Mouse (Mus musculus) lung, embryonic 15.5 days (tissue): ENCODE results near the gene 6820408C15Rik. TPM values are rescaled to one million over a fixed set of nuclear protein-coding genes. Genes with fewer than 3 reads are reported as not detected.

Source experiments
- ATAC-seq: fragments of 200-750 bp; cut with Nextera tagmentation; 2 replicates; pipeline ENCODE4 v1.8.0; 2017; ENCODE audit warnings: moderate number of reproducible peaks, borderline replicate concordance; ENCODE audit not compliant: low FRiP score, low TSS enrichment; ENCODE audit errors: extremely low read depth
- H3K27ac ChIP-seq: fragments of 300-500 bp; sonication (generic); 2 replicates; pipeline ENCODE4 v1.5.1; 2015; ENCODE audit warnings: moderate library complexity, mild to moderate bottlenecking, inconsistent platforms
- H3K27me3 ChIP-seq: fragments of 300-500 bp; sonication (generic); 2 replicates; pipeline ENCODE4 v1.6.1; 2015; ENCODE audit warnings: inconsistent platforms
- H3K36me3 ChIP-seq: fragments of 300-500 bp; sonication (generic); 2 replicates; pipeline ENCODE4 v1.6.1; 2015; ENCODE audit warnings: inconsistent platforms
- H3K4me1 ChIP-seq: fragments of 300-500 bp; sonication (generic); 2 replicates; pipeline ENCODE4 v1.6.1; 2015; ENCODE audit warnings: inconsistent platforms
- H3K4me2 ChIP-seq: fragments of 300-500 bp; sonication (generic); 2 replicates; pipeline ENCODE4 v1.6.1; 2015; ENCODE audit warnings: inconsistent platforms, mild to moderate bottlenecking, moderate library complexity
- H3K4me3 ChIP-seq: fragments of 300-500 bp; sonication (generic); 2 replicates; pipeline ENCODE4 v1.5.1; 2015; ENCODE audit warnings: mild to moderate bottlenecking, inconsistent platforms
- H3K9ac ChIP-seq: fragments of 300-500 bp; sonication (generic); 2 replicates; pipeline ENCODE4 v1.6.1; 2015; ENCODE audit warnings: inconsistent platforms
- H3K9me3 ChIP-seq: fragments of 300-500 bp; sonication (generic); 2 replicates; pipeline ENCODE4 v1.6.1; 2016; ENCODE audit warnings: inconsistent platforms
- WGBS: fragments of 180-500 bp; shearing (Covaris S2); methylation state at CpG from one replicate; pipeline ENCODE4 v1.1.7; 2015; 5-methylcytosine and 5-hydroxymethylcytosine counted together
- polyA plus RNA-seq: library from polyadenylated mRNA; unstranded; fragments of >200 nt; fragmentation: Nextera tagmentation; extraction: Ambion mirVana; gene quantifications from 2 replicates; pipeline ENCODE4 v1.2.1, GENCODE M21; 2015

6820408C15Rik gene
- polyA plus RNA-seq, 1 experiment from 2014 or later: 3.0 TPM

DNA sequence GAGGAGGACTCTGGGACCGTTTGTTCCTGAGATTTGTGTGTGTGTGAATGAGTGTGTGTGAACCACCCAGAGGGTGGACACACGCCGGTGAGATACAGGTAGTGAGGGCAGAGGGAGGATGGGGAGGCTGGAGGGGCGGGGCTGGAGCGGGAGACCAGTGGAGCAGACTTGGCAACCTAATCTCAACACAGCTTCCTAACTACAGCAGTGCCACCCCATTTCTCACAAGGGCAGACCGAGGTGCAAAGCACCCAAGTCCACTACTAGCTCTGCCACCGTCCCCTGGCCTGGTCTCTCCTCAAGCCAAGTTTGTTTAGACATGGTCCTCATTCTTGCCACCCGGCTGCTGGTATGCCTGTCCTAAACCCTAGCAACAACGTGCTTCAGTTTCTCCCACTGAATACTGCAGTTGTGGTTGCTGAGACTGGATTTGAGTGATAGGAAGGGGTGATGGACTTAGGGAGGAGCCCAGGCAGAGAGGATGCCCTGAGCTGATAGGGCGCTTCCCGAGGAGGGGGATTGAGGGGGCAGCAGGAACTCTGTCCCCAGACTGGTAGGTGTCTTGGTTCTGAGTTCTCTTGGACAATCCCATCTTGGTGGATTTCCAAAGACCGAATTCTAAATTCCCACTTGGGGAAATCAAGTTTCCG, 20.0 kb upstream of the 6820408C15Rik start:
- Histone ChIP-seq H3K4me3 (peak overlapping the region; percentile 76), H3K4me2 (peak overlapping the region; percentile 93), H3K9me3 (no peaks in the 10 kb centered on the region), H3K36me3 (no peaks in the 10 kb centered on the region), H3K4me1 (peaks cover 50% of the 10 kb centered on the region), H3K27me3 (no peaks in the 10 kb centered on the region), H3K27ac (peak overlapping the region; percentile 100), H3K9ac (peak overlapping the region; percentile 49)
- WGBS: 11% methylated on average over 13 of the region's 13 CpGs
- ATAC-seq: no peak

GRCm38 (mm10) chr2:152396110-152397003, 19.0 kb upstream of the 6820408C15Rik start:
- Histone ChIP-seq H3K27me3 (no peaks in the 10 kb centered on the region), H3K4me2 (peak overlapping the region; percentile 93), H3K4me3 (peak overlapping the region; percentile 76), H3K36me3 (no peaks in the 10 kb centered on the region), H3K27ac (peak overlapping the region; percentile 100), H3K9me3 (no peaks in the 10 kb centered on the region), H3K9ac (peak overlapping the region; percentile 94), H3K4me1 (peaks cover 47% of the 10 kb centered on the region)
- WGBS: under 1% methylated on average over 46 of the region's 46 CpGs
- ATAC-seq: peak; percentile 62

- Histone ChIP-seq H3K36me3 (no peaks in the 10 kb centered on the region), H3K27ac (peak overlapping the region; percentile 100), H3K27me3 (no peaks in the 10 kb centered on the region), H3K4me2 (peak overlapping the region; percentile 93), H3K9ac (peak overlapping the region; percentile 94), H3K4me3 (peak overlapping the region; percentile 76), H3K4me1 (peaks cover 50% of the 10 kb centered on the region), H3K9me3 (no peaks in the 10 kb centered on the region)
- under 1% methylated on average over 67 of the region's 77 CpGs for WGBS
- ATAC-seq: peak; percentile 7; the same call in 1 of the 2 replicates
These were observed 18.3 kb upstream of the 6820408C15Rik start for GRCm38 (mm10) chr2:152397004-152397589.

- Histone ChIP-seq H3K9me3 (no peaks in the 10 kb centered on the region), H3K27ac (peak within 1 kb of the TSS; percentile 100), H3K4me3 (peak within 1 kb of the TSS; percentile 76), H3K36me3 (no peaks in the 10 kb centered on the region), H3K4me1 (peaks cover 49% of the 10 kb centered on the region), H3K4me2 (peak within 1 kb of the TSS; percentile 93), H3K27me3 (no peaks in the 10 kb centered on the region), H3K9ac (peak within 1 kb of the TSS; percentile 94)
- under 1% methylated on average over 54 of the region's 104 CpGs for WGBS
- peak; percentile 71 for ATAC-seq
These were observed 17.5 kb upstream of the 6820408C15Rik start, which contains the start of gene Sox12 for GRCm38 (mm10) chr2:152397680-152398435. Sox12 (minus strand) TSS chr2:152398063.

GRCm38 (mm10) chr2:152398691-152399090, 16.7 kb upstream of the 6820408C15Rik start:
- Histone ChIP-seq H3K4me2 (peak overlapping the region; percentile 93), H3K27me3 (no peaks in the 10 kb centered on the region), H3K4me1 (peaks cover 41% of the 10 kb centered on the region), H3K36me3 (no peaks in the 10 kb centered on the region), H3K9ac (peak overlapping the region; percentile 94), H3K27ac (peak overlapping the region; percentile 100), H3K4me3 (peak overlapping the region; percentile 76), H3K9me3 (no peaks in the 10 kb centered on the region)
- ATAC-seq: peak; percentile 81
- WGBS: 0% methylated on average over 38 of the region's 38 CpGs

GRCm38 (mm10) chr2:152399122-152399542, 16.3 kb upstream of the 6820408C15Rik start:
- peak overlapping the region; percentile 100 for H3K27ac ChIP-seq
- ATAC-seq: 0 out of 2 replicates have a peak, but pooled peaks have one; percentile 1
- H3K9me3 ChIP-seq: no peaks in the 10 kb centered on the region
- peak overlapping the region; percentile 94 for H3K9ac ChIP-seq
- peaks cover 37% of the 10 kb centered on the region for H3K4me1 ChIP-seq
- H3K4me2 ChIP-seq: peak overlapping the region; percentile 93
- peak overlapping the region; percentile 76 for H3K4me3 ChIP-seq
- H3K27me3 ChIP-seq: no peaks in the 10 kb centered on the region
- H3K36me3 ChIP-seq: no peaks in the 10 kb centered on the region
- WGBS: under 1% methylated on average over 13 of the region's 13 CpGs

DNA sequence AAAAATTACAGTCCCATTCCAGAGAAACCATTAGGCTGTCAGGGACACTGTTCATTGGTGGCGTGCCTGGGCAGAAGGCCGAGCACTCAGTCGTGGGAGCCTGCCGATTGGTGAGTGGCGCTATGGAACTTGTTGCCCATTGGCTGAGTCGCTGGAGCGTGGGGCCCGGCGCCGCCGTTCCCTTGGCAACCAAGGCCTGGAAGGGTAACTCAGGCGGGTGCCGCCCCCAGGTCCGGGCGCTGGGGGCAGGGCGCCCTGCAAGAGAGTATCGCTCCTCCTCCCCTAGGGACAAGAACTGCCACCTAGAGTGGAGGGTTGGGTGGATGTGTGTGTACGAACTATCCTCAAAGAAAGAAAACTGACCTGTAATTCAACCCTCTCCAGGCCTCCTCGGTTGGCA, 9.3 kb upstream of the 6820408C15Rik start:
- 0% methylated on average over 19 of the region's 19 CpGs for WGBS

DNA sequence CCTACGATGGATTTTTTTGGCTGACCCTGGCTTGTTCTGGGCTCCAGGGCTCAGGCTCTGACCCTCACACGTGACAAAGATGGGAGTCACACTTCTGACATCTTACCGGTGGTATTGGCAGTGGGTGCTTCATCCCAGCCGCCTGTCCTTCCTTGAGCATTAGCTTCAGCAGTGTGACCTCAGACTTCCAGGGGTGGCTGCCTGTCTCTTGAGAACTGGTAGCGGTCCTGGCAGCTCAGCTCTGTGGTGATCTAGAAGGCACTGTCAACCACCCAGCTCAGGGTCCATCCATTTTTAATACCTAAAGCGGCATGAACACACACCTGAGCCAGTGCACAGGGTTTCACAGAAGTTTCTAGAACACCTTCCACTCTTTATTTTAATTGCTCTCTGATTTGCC, 5.6 kb upstream of the 6820408C15Rik start:
- 51% methylated on average over 6 of the region's 6 CpGs for WGBS
- Histone ChIP-seq H3K4me1 (peaks cover 42% of the 10 kb centered on the region), H3K9ac (no peak overlapping the region), H3K36me3 (no peaks in the 10 kb centered on the region), H3K27ac (peak overlapping the region; percentile 99), H3K27me3 (no peaks in the 10 kb centered on the region), H3K4me3 (no peak overlapping the region), H3K4me2 (no peak overlapping the region), H3K9me3 (no peaks in the 10 kb centered on the region)
- no peak for ATAC-seq

More for the DNA sequence above, 9.3 kb upstream of the 6820408C15Rik start:
- Histone ChIP-seq H3K9me3 (no peaks in the 10 kb centered on the region), H3K27ac (peak overlapping the region; percentile 88), H3K9ac (peak overlapping the region; percentile 34; the same call in 1 of the 2 replicates), H3K4me1 (peaks cover 41% of the 10 kb centered on the region), H3K4me3 (peak overlapping the region; percentile 33), H3K27me3 (no peaks in the 10 kb centered on the region), H3K4me2 (peak overlapping the region; percentile 61), H3K36me3 (no peaks in the 10 kb centered on the region)
- ATAC-seq: peak; percentile 91

DNA sequence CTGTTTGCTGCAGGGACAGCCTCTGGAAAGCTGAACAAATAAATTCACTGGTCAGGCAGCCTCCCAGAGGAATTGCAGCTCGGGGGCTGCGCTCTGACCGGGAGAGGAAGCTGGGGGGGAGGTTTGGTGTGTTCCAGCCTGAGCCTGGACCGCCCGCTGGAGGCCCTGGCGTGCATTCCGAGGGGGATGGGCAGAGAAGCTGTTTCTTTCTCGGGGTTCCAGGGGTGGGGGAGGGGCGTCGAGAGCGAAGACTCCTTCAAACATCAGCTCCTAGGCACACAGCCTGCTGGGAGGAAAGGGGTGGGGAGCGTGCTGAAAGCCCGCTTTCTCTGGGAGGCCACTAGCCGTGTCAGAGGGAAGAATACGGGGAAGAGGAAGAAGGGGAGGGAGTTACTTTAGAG, 4.4 kb upstream of the 6820408C15Rik start:
- H3K4me3 ChIP-seq: peak overlapping the region; percentile 81

GRCm38 (mm10) chr2:152411471-152411870, 3.9 kb upstream of the 6820408C15Rik start:
- Histone ChIP-seq H3K4me1 (peaks cover 37% of the 10 kb centered on the region), H3K27ac (peak overlapping the region; percentile 99), H3K4me2 (peak overlapping the region; percentile 82), H3K36me3 (no peaks in the 10 kb centered on the region), H3K27me3 (no peaks in the 10 kb centered on the region), H3K9me3 (no peaks in the 10 kb centered on the region), H3K4me3 (peak overlapping the region; percentile 81), H3K9ac (peak overlapping the region; percentile 94)
- 5% methylated on average over 7 of the region's 7 CpGs for WGBS
- no peak for ATAC-seq

More for the DNA sequence above, 4.4 kb upstream of the 6820408C15Rik start:
- peak; percentile 83 for ATAC-seq
- Histone ChIP-seq H3K27me3 (no peaks in the 10 kb centered on the region), H3K4me1 (peaks cover 40% of the 10 kb centered on the region), H3K9ac (peak overlapping the region; percentile 94), H3K36me3 (no peaks in the 10 kb centered on the region), H3K9me3 (no peaks in the 10 kb centered on the region), H3K27ac (peak overlapping the region; percentile 99), H3K4me2 (peak overlapping the region; percentile 82)
- WGBS: 4% methylated on average over 15 of the region's 15 CpGs
